Mouse (Mus musculus) embryonic fibroblast, embryonic 13.5 days (primary cell): ENCODE measurements around the gene Abcb8. TPM values are rescaled to one million over a fixed set of nuclear protein-coding genes. Genes with fewer than 3 reads are reported as not detected.

Experiments
- H3K27ac ChIP-seq: 2 replicates; pipeline ENCODE4 v1.5.1; 2012; ENCODE audit warnings: low read length, control low read depth, inconsistent platforms; ENCODE audit not compliant: insufficient read depth
- H3K4me1 ChIP-seq: 2 replicates; pipeline ENCODE4 v1.6.1; 2011; ENCODE audit warnings: low read length; ENCODE audit not compliant: control insufficient read depth, insufficient read depth
- H3K4me3 ChIP-seq: 2 replicates; pipeline ENCODE4 v1.5.1; 2011; ENCODE audit warnings: mild to moderate bottlenecking, control low read depth, low read length; ENCODE audit not compliant: insufficient read depth
- CTCF ChIP-seq: IDR thresholded peaks from 2 replicates; pipeline ENCODE4 v1.5.1; 2011; ENCODE audit warnings: mild to moderate bottlenecking, control low read depth, low read length, moderate library complexity, borderline replicate concordance; ENCODE audit not compliant: insufficient read depth
- POLR2A ChIP-seq: IDR thresholded peaks from 2 replicates; pipeline ENCODE4 v1.6.1; 2011; ENCODE audit warnings: low read depth, mild to moderate bottlenecking, control low read depth, low read length, moderate library complexity
- polyA plus RNA-seq: library from polyadenylated mRNA; stranded (reverse); fragments of >200 nt; gene quantifications from 2 replicates; pipeline ENCODE4 v1.2.4, GENCODE M21; 2011; ENCODE audit warnings: low read depth; ENCODE audit not compliant: missing spikeins, insufficient read length

Abcb8 gene
- polyA plus RNA-seq, 1 experiment, result 10.6 TPM

DNA sequence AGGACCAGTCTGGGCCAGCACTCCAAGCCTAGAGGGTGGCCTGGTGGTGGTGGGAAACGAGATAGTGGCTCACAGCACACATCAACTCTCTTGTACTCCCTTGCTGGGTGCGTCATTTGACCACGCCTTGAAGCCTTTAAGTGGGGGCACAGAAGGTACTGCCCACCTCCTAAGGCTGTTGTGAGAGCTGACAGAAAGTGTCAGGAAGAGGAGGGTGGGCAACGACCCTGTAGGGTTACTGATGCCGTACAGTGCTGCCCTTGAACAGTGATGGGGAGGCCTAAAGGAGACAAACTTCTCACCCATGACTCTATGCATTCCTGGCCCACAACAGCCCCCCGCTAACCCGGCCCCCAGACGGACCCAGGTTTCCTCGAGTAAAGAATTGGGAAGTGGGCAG lies 27.0 kb upstream of the Abcb8 start:
- Histone ChIP-seq H3K4me1 (no peaks in the 10 kb centered on the region), H3K27ac (no peak overlapping the region), H3K4me3 (no peak overlapping the region)
- TF ChIP-seq CTCF (no peak), POLR2A (no peak)

- Histone ChIP-seq H3K4me1 (no peaks in the 10 kb centered on the region), H3K27ac (no peak overlapping the region), H3K4me3 (no peak overlapping the region)
- no peak for TF ChIP-seq CTCF
- TF ChIP-seq POLR2A, result no peak
Observed at GRCm38 (mm10) chr5:24369767-24370166, 23.7 kb upstream of the Abcb8 start.

DNA sequence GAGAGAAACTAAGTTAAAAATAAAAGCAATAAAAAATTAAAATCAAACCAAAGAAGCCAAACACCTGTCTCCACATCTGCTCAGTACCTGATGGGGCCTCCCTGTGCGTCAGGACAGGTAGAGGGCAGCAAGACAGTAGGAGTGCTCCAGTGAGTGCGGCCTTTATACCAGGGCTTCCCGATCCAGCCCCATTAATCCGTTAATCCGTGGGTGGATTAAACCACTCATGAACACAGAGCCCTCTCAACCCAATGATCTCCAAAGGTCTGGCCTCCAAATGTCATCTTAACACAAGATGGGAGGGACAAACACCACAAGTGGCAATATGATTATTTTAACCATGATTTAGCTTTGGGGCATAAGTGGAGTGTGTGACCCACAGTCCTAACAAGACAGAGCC lies 19.7 kb upstream of the Abcb8 start:
- TF ChIP-seq POLR2A, result no peak
- TF ChIP-seq CTCF, result no peak
- Histone ChIP-seq H3K4me1 (no peaks in the 10 kb centered on the region), H3K4me3 (no peak overlapping the region)

GRCm38 (mm10) chr5:24374216-24374615 lies 19.2 kb upstream of the Abcb8 start:
- no peak overlapping the region for H3K4me3 ChIP-seq
- TF ChIP-seq POLR2A, result no peak
- no peak for TF ChIP-seq CTCF
- H3K27ac ChIP-seq, result no peak overlapping the region
- no peaks in the 10 kb centered on the region for H3K4me1 ChIP-seq

More for the DNA sequence above, 19.7 kb upstream of the Abcb8 start:
- H3K27ac ChIP-seq, result no peak overlapping the region

DNA sequence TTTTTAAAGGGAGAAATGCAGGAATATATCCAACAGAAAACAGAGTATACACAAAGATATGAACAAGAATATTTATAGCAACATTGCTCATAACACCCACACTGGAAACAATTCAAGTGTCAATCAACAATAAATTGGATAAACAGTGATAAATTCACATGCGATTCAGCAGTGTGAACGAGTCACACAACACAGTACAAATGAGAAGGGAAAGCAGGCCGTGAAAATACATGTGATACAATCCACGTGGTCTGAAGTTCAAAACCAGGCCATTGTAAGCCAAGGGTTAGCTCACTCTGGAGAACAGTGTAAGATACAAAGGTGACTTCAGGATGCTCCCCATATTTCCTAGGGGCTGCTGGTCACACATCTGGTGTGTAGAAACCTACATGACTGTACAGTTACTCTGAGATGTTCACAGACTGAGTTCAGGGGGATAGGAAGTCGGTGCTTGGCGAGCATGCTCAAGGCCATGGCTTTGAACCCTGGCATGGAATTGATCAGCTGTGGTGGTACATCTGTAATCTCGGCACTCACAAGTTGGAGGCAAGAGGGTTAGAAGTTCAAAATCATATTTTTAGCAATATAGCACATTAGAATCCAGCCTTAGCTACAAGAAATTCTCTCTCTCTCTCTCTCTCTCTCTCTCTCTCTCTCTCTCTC lies 18.7 kb upstream of the Abcb8 start:
- no peaks in the 10 kb centered on the region for H3K4me1 ChIP-seq
- TF ChIP-seq CTCF (no peak), POLR2A (no peak)
- H3K27ac ChIP-seq, result no peak overlapping the region
- no peak overlapping the region for H3K4me3 ChIP-seq

- Histone ChIP-seq H3K4me1 (no peaks in the 10 kb centered on the region), H3K4me3 (no peak overlapping the region), H3K27ac (no peak overlapping the region)
- no peak for TF ChIP-seq CTCF
- TF ChIP-seq POLR2A, result no peak
Observed at GRCm38 (mm10) chr5:24378700-24379099, 14.8 kb upstream of the Abcb8 start.

GRCm38 (mm10) chr5:24379501-24379900 lies 14.0 kb upstream of the Abcb8 start:
- TF ChIP-seq POLR2A, result no peak
- no peak for TF ChIP-seq CTCF
- Histone ChIP-seq H3K27ac (no peak overlapping the region), H3K4me1 (no peaks in the 10 kb centered on the region), H3K4me3 (no peak overlapping the region)

DNA sequence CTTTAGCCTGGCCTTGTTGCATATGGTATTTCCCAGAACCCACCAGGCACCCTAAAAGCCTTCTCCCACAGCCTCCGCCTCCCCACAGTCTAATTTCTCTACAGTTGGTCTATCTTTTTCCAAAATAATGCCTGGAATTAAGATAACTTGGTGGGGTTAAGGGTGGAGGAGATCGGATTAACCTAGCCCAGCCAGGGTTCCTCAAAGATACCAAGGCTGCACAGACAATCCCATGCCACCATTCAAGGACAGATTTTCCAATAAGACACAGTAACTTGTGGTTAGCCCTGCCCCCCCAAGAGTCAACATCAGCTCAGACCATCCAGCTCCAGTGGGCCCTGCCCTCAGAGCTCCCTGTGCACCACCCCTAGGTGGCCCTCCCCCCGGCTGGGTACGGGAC lies 13.0 kb upstream of the Abcb8 start:
- H3K4me1 ChIP-seq, result no peaks in the 10 kb centered on the region
- H3K27ac ChIP-seq, result no peak overlapping the region
- TF ChIP-seq POLR2A (no peak), CTCF (no peak)
- H3K4me3 ChIP-seq, result no peak overlapping the region

DNA sequence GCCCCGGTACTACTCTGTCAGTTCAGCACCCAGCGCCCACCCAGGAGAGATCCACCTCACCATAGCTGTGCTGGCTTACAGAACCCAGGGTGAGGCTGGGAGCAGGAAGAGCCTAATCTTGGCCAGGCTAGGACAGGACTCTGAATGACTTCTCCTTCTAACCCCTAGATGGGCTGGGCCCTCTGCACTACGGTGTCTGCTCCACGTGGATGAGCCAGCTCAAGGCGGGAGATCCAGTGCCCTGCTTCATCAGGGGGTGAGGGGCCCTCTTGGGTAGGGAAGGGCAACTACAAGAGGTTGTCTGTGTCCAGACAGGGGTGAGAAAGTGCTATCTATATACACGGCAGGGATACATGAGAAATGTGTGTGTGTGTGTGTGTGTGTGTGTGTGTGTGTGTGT lies 12.0 kb upstream of the Abcb8 start:
- Histone ChIP-seq H3K4me3 (no peak overlapping the region), H3K4me1 (no peaks in the 10 kb centered on the region), H3K27ac (no peak overlapping the region)
- no peak for TF ChIP-seq CTCF
- TF ChIP-seq POLR2A, result no peak

- no peak overlapping the region for H3K27ac ChIP-seq
- TF ChIP-seq CTCF (no peak), POLR2A (no peak)
Observed at GRCm38 (mm10) chr5:24381988-24382387, 11.5 kb upstream of the Abcb8 start.

More at GRCm38 (mm10) chr5:24381988-24382387, 11.5 kb upstream of the Abcb8 start:
- Histone ChIP-seq H3K4me3 (no peak overlapping the region), H3K4me1 (no peaks in the 10 kb centered on the region)
